Mouse (Mus musculus) hindbrain, postnatal 0 days (tissue): ENCODE measurements around the gene Hyal1. TPM values are rescaled to one million over a fixed set of nuclear protein-coding genes. Genes with fewer than 3 reads are reported as not detected.

ENCODE experiments used
- ATAC-seq: fragments of 200-750 bp; cut with Nextera tagmentation; 2 replicates; pipeline ENCODE4 v1.8.0; 2017; ENCODE audit warnings: mild to moderate bottlenecking, moderate TSS enrichment, moderate library complexity
- DNase-seq: peaks from one replicate; pipeline ENCODE4 v3.0.0-alpha.2; 2015; ENCODE audit warnings: low spot score
- H3K27ac ChIP-seq: fragments of 300-500 bp; sonication (generic); 2 replicates; pipeline ENCODE4 v1.5.1; 2014; ENCODE audit warnings: mild to moderate bottlenecking
- H3K27me3 ChIP-seq: fragments of 300-500 bp; sonication (generic); 2 replicates; pipeline ENCODE4 v1.6.1; 2014; ENCODE audit warnings: low read length, mixed read lengths; ENCODE audit not compliant: insufficient read depth
- H3K36me3 ChIP-seq: fragments of 300-500 bp; sonication (generic); 2 replicates; pipeline ENCODE4 v1.6.1; 2014; ENCODE audit warnings: low read length, mixed read lengths; ENCODE audit not compliant: insufficient read depth
- H3K4me1 ChIP-seq: fragments of 300-500 bp; sonication (generic); 2 replicates; pipeline ENCODE4 v1.6.1; 2014; ENCODE audit warnings: antibody characterized with exemption, low read length, mixed read lengths; ENCODE audit not compliant: insufficient read depth
- H3K4me2 ChIP-seq: fragments of 300-500 bp; sonication (generic); 2 replicates; pipeline ENCODE4 v1.6.1; 2014; ENCODE audit warnings: low read depth, mild to moderate bottlenecking, low read length, moderate library complexity, mixed read lengths
- H3K4me3 ChIP-seq: fragments of 300-500 bp; sonication (generic); 2 replicates; pipeline ENCODE4 v1.5.1; 2014; ENCODE audit warnings: low read length
- H3K9ac ChIP-seq: fragments of 300-500 bp; sonication (generic); replicated peaks from 2 replicates; pipeline ENCODE4 v1.6.1; 2014; ENCODE audit warnings: mild to moderate bottlenecking, low read length, moderate library complexity, mixed read lengths
- H3K9me3 ChIP-seq: fragments of 300-500 bp; sonication (generic); 2 replicates; pipeline ENCODE4 v1.6.1; 2016; ENCODE audit warnings: low read length, mixed read lengths
- CTCF ChIP-seq: IDR thresholded peaks from 2 replicates; pipeline ENCODE4 v1.5.1; 2016; ENCODE audit warnings: antibody characterized with exemption, control low read depth, low read depth
- WGBS: fragments of 180-500 bp; shearing (Covaris S2); extraction: QIAGEN DNeasy Blood & Tissue Kit; methylation state at CpG from one replicate; pipeline ENCODE4 v1.1.7; 2014; 5-methylcytosine and 5-hydroxymethylcytosine counted together
- polyA plus RNA-seq: library from polyadenylated mRNA; unstranded; fragments of >200 nt; fragmentation: Nextera tagmentation; extraction: Ambion mirVana; gene quantifications from 2 replicates; pipeline ENCODE4 v1.2.1, GENCODE M21; 2015
- total RNA-seq: library from RNA; depleted of rRNA; stranded (reverse); fragments of >200 nt; gene quantifications from 2 replicates; pipeline ENCODE4 v1.2.3, GENCODE M21; 2014; rRNA removed

The Hyal1 gene
- total RNA-seq (3.4 and 7.7 TPM in 2 replicates), polyA plus RNA-seq (3.3 and 4.9 TPM in 2 replicates)

- Histone ChIP-seq H3K9me3 (no peaks in the 10 kb centered on the region), H3K36me3 (peaks cover 18% of the 10 kb centered on the region; the same call in 1 of the 2 replicates), H3K27ac (peak within 1 kb of the TSS; percentile 73), H3K4me2 (peak within 1 kb of the TSS; percentile 40), H3K4me1 (peaks cover 9% of the 10 kb centered on the region; the same call in 1 of the 2 replicates), H3K27me3 (no peaks in the 10 kb centered on the region), H3K4me3 (0 out of 2 replicates have a peak within 1 kb of the TSS, but pooled peaks have one; percentile 6), H3K9ac (no peak within 1 kb of the TSS)
- DNase-seq = peak; percentile 78
- WGBS = 21% methylated on average over 16 of the region's 16 CpGs
- ATAC-seq = peak; percentile 81
- no peak for TF ChIP-seq CTCF
These were observed at the start of gene Hyal1 for GRCm38 (mm10) chr9:107576357-107577107. Hyal1 (plus strand) TSS chr9:107576927.

GRCm38 (mm10) chr9:107533791-107534407, 42.8 kb upstream of the Hyal1 start, which contains the start of gene Tmem115:
Tmem115 (plus strand) TSS chr9:107533945.
- Histone ChIP-seq H3K4me2 (peak within 1 kb of the TSS; percentile 98), H3K9ac (peak within 1 kb of the TSS; percentile 86), H3K27ac (peak within 1 kb of the TSS; percentile 90), H3K4me3 (peak within 1 kb of the TSS; percentile 90), H3K4me1 (peaks cover 26% of the 10 kb centered on the region), H3K36me3 (peaks cover 13% of the 10 kb centered on the region; the same call in 1 of the 2 replicates), H3K9me3 (no peaks in the 10 kb centered on the region), H3K27me3 (no peaks in the 10 kb centered on the region)
- DNase-seq (peak; percentile 99), ATAC-seq (peak; percentile 99)
- whole genome bisulfite sequencing = under 1% methylated on average over 46 of the region's 48 CpGs
- no peak for TF ChIP-seq CTCF

- H3K4me3 ChIP-seq = peak overlapping the region; percentile 90
- no peaks in the 10 kb centered on the region for H3K9me3 ChIP-seq
- H3K27ac ChIP-seq = peak overlapping the region; percentile 90
- H3K4me2 ChIP-seq = peak overlapping the region; percentile 98
- H3K4me1 ChIP-seq = peaks cover 26% of the 10 kb centered on the region
- TF ChIP-seq CTCF = no peak
- ATAC-seq (no peak), DNase-seq (peak; percentile 59)
- under 1% methylated on average over 40 of the region's 40 CpGs for WGBS
- peak overlapping the region; percentile 86 for H3K9ac ChIP-seq
- H3K36me3 ChIP-seq = peaks cover 18% of the 10 kb centered on the region; the same call in 1 of the 2 replicates
- no peaks in the 10 kb centered on the region for H3K27me3 ChIP-seq
These were observed 42.1 kb upstream of the Hyal1 start for GRCm38 (mm10) chr9:107534408-107535202.

GRCm38 (mm10) chr9:107538231-107538630, 38.5 kb upstream of the Hyal1 start:
- WGBS = 78% methylated on average over 7 of the region's 7 CpGs
- no peaks in the 10 kb centered on the region for H3K9me3 ChIP-seq
- H3K4me1 ChIP-seq = peaks cover 39% of the 10 kb centered on the region
- no peak overlapping the region for H3K4me2 ChIP-seq
- no peak for TF ChIP-seq CTCF
- H3K36me3 ChIP-seq = peaks cover 18% of the 10 kb centered on the region; the same call in 1 of the 2 replicates
- no peak overlapping the region for H3K4me3 ChIP-seq
- H3K27me3 ChIP-seq = no peaks in the 10 kb centered on the region
- DNase-seq (no peak), ATAC-seq (no peak)
- H3K9ac ChIP-seq = no peak overlapping the region
- no peak overlapping the region for H3K27ac ChIP-seq

- Histone ChIP-seq H3K4me1 (peaks cover 39% of the 10 kb centered on the region), H3K27me3 (no peaks in the 10 kb centered on the region), H3K9ac (no peak overlapping the region), H3K9me3 (no peaks in the 10 kb centered on the region), H3K4me2 (no peak overlapping the region), H3K4me3 (no peak overlapping the region), H3K36me3 (peaks cover 18% of the 10 kb centered on the region; the same call in 1 of the 2 replicates), H3K27ac (no peak overlapping the region)
- no peak for DNase-seq
- no peak for ATAC-seq
- no peak for TF ChIP-seq CTCF
- WGBS = 91% methylated on average over 3 of the region's 3 CpGs
These were observed 38.0 kb upstream of the Hyal1 start for GRCm38 (mm10) chr9:107538711-107539110.

- Histone ChIP-seq H3K9ac (no peak overlapping the region), H3K27me3 (no peaks in the 10 kb centered on the region), H3K4me1 (peaks cover 38% of the 10 kb centered on the region), H3K4me3 (no peak overlapping the region), H3K9me3 (no peaks in the 10 kb centered on the region), H3K27ac (no peak overlapping the region), H3K36me3 (peaks cover 18% of the 10 kb centered on the region; the same call in 1 of the 2 replicates), H3K4me2 (no peak overlapping the region)
- WGBS = 93% methylated on average over 8 of the region's 8 CpGs
- DNase-seq (no peak), ATAC-seq (no peak)
- TF ChIP-seq CTCF = no peak
These were observed 36.8 kb upstream of the Hyal1 start for GRCm38 (mm10) chr9:107539940-107540339.
